Comparison of ENCODE assay signal across 8 mouse cellular contexts in genomic region chr14:27178560-27178920, GRCm38 (mm10).
DNase-seq lines count a peak whose midpoint lies in the region; ATAC-seq lines count a peak whose summit lies in the region.
"Had no signal": no experiment of that assay in that cellular context is flagged by ENCODE, and none has a peak within 500 bp of the region (broad histone marks: within the 10 kb centered on the region; RNA-seq: fewer than 3 reads in every experiment).

No protein-coding gene starts in this region.

- 0 out of 2 replicates have a peak, but pooled peaks have one; percentile 11 for ATAC-seq in midbrain, embryonic 13.5 days
- ATAC-seq in intestine, embryonic 15.5 days, result peak; percentile 37; the same call in 1 of the 2 replicates

- H3K27me3 ChIP-seq in midbrain, embryonic 13.5 days, result no peaks in the 10 kb centered on the region
- H3K27me3 ChIP-seq in midbrain, embryonic 10.5 days (ENCODE audit: low read depth, poor library complexity, severe bottlenecking), result no peaks in the 10 kb centered on the region
- no peaks in the 10 kb centered on the region for H3K27me3 ChIP-seq in intestine, embryonic 15.5 days (replicated peaks)
- H3K27me3 ChIP-seq: hindbrain, embryonic 15.5 days had no signal

- H3K4me3 ChIP-seq in midbrain, embryonic 13.5 days (replicated peaks), result no peak overlapping the region
- no peak overlapping the region for H3K4me3 ChIP-seq in midbrain, embryonic 10.5 days
- no peak overlapping the region for H3K4me3 ChIP-seq in intestine, embryonic 15.5 days (replicated peaks)
- H3K4me3 ChIP-seq: hindbrain, embryonic 15.5 days had no signal

- no peak overlapping the region for H3K9ac ChIP-seq in midbrain, embryonic 13.5 days (replicated peaks)
- no peak overlapping the region for H3K9ac ChIP-seq in intestine, embryonic 15.5 days
- H3K9ac ChIP-seq: hindbrain, embryonic 15.5 days had no signal

- H3K36me3 ChIP-seq in midbrain, embryonic 13.5 days, result no peaks in the 10 kb centered on the region
- no peaks in the 10 kb centered on the region for H3K36me3 ChIP-seq in midbrain, embryonic 10.5 days
- no peaks in the 10 kb centered on the region for H3K36me3 ChIP-seq in intestine, embryonic 15.5 days
- H3K36me3 ChIP-seq: hindbrain, embryonic 15.5 days had no signal

- no peaks in the 10 kb centered on the region for H3K9me3 ChIP-seq in midbrain, embryonic 13.5 days
- H3K9me3 ChIP-seq in midbrain, embryonic 10.5 days (replicated peaks), result no peaks in the 10 kb centered on the region
- H3K9me3 ChIP-seq in intestine, embryonic 15.5 days, result no peaks in the 10 kb centered on the region
- H3K9me3 ChIP-seq: hindbrain, embryonic 15.5 days had no signal

- no peak overlapping the region for H3K27ac ChIP-seq in midbrain, embryonic 13.5 days
- H3K27ac ChIP-seq in midbrain, embryonic 10.5 days (replicated peaks), result no peak overlapping the region
- H3K27ac ChIP-seq in intestine, embryonic 15.5 days, result no peak overlapping the region
- H3K27ac ChIP-seq: hindbrain, embryonic 15.5 days had no signal

- 76% methylated on average over 8 of the region's 8 CpGs for WGBS in midbrain, embryonic 13.5 days
- WGBS in midbrain, embryonic 10.5 days, result 91% methylated on average over 8 of the region's 8 CpGs
- 51% methylated on average over 8 of the region's 8 CpGs for WGBS in intestine, embryonic 15.5 days

- H3K4me1 ChIP-seq in midbrain, embryonic 13.5 days (replicated peaks), result no peaks in the 10 kb centered on the region
- no peaks in the 10 kb centered on the region for H3K4me1 ChIP-seq in midbrain, embryonic 10.5 days
- H3K4me1 ChIP-seq in intestine, embryonic 15.5 days (replicated peaks), result peaks cover 25% of the 10 kb centered on the region

- H3K4me2 ChIP-seq in midbrain, embryonic 13.5 days (replicated peaks), result no peak overlapping the region
- no peak overlapping the region for H3K4me2 ChIP-seq in intestine, embryonic 15.5 days (replicated peaks)
- H3K4me2 ChIP-seq: hindbrain, embryonic 15.5 days had no signal

- DNase-seq in midbrain, embryonic 10.5 days (ENCODE audit: low spot score), result no peak
- DNase-seq in gastrocnemius, adult 8-10 months (ENCODE audit: low spot score in 2 of 2), result peak; percentile 78 to 82
- peak; percentile 37 for DNase-seq in ovary, adult 18-20 months (ENCODE audit: low spot score)
- no peak for DNase-seq in left cerebral cortex, adult 11 months (ENCODE audit: low spot score)
- no peak for DNase-seq in layer of hippocampus, adult 18-20 months (ENCODE audit: low spot score in 2 of 2)

Comparison
In these comparisons a context has a peak if more than half of its experiments do, and no peak if none do; other contexts are left out.
1. DNase-seq: peak in gastrocnemius, adult 8-10 months (2 of 2) and ovary, adult 18-20 months (single experiment); none in midbrain, embryonic 10.5 days (single experiment), left cerebral cortex, adult 11 months (single experiment) and layer of hippocampus, adult 18-20 months (0 of 2).